Mouse (Mus musculus) kidney, postnatal 25 days (tissue): ENCODE measurements at regions not wholly inside any gene's neighbourhood (a gene's known extent, or its start where the extent isn't known, plus 50 kb on each side); places are given as distances from the start of the nearest gene placed in this dataset.
A peak's percentile ranks its signal among the peaks of the same experiment; 100 is the strongest.

ENCODE experiments used
- DNase-seq, 2 experiments: peaks; one replicate each; pipeline ENCODE4 v3.0.0; 2021; ENCODE audit warnings: mixed read lengths in 2 of 2

DNA sequence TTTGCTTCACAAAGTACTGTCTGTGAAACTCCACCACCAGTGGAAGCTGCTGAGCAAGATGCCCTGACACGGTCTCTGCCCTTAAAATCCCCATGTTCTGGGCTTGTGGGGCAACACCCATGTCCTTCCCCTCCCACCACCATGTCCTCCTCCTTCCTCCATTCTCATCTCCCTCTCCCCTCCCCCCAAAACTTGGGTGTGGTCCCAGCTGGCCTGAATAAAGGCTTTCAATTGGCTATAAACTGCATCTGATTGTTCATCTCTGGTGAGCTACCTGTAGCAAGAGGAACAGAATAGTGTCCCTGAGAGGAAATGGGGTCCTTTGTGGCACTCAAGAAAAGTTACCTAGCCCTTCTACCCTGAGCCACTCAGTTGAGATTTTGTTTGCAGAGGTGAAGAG, 91.8 kb downstream of the Slc16a9 start:
- no peak for DNase-seq

GRCm38 (mm10) chr10:70359421-70359820, 80.9 kb upstream of the Fam13c start:
- peak in 1 of 2 experiments; percentile 50 for DNase-seq

- no peak for DNase-seq
Measured at GRCm38 (mm10) chr10:70359834-70360233, 80.4 kb upstream of the Fam13c start.

DNA sequence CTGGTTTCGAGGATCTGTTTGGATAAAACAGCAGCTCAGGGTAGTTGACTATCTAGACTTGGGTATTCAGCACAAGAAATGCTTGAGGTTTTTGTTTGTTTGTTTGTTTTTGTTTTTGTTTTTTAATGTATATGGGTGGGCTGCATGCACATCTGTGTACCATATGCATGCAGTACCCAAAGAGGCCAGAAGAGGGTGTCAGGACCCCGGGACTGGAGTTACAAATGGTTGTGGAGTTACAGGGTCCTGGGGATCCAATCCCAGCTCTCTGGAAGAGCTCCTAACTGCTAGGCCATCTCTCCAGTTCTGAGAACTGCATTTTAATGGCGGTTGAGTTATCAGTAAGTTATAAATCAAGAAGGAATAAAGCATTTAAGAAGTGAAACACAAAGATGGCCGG, 77.2 kb upstream of the Fam13c start:
- peak in 1 of 2 experiments; percentile 45 for DNase-seq

GRCm38 (mm10) chr10:70364218-70364975, 75.9 kb upstream of the Fam13c start:
- DNase-seq = no peak

DNA sequence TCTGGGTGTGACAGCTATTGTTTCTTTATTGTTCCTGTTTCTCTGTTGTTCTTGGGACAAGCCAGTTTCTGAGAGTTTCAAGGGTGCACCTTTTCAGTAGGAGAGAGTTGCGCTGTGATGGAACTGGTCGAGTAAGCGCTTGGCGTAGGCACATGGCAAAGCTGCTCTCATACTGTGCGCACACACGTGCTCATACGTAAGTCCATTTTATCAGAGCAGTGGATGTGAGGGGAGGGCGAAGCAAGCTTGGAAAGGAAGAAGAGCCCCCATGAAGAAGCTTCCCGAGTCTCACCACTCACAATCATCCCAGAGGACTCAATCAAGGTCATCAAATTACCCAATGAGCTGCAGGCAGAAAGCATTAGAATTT, 75.3 kb upstream of the Fam13c start:
- no peak for DNase-seq

DNA sequence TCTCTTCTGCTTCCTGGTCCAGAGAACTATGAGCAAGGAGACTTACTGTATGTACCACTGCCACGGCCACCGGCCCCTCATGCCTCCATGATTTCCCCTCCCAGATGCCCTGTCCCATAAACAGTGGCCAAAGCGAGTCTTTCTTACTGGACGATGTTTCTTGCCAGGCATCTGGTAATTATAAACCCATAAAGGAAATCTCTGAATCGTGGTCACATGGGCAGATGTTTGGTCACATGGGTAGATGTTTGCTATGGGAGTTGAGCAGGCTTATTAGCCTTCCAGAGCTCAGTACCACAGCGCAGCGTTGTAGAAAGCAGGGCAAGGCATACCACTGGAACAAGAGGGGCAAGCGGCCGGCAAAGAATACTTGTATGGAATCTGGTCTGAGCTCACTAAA, 74.8 kb upstream of the Fam13c start:
- no peak for DNase-seq

DNA sequence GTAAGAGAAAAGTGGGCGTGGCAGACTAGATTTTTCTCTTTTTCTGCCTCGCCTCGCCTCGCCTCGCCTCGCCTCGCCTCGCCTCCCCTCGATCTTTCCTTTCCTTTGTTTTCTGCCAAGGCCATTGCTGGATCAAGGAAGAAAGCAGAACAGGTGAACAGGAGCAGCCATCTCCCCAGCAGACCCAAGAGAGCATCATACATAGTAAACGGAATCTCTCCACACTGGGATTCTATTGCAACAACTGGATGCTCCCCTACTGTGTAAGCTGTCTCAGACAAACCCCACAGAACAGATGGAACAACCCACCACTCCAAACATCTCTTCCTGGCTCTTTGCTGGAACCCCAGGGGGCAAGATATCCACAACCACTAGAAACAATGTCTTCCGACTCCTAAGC, 72.4 kb upstream of the Fam13c start:
- DNase-seq = no peak

GRCm38 (mm10) chr10:70368685-70369084, 71.6 kb upstream of the Fam13c start:
- peak; percentile 68 to 73 for DNase-seq

- DNase-seq = no peak
Measured at GRCm38 (mm10) chr10:70372411-70373136, 67.7 kb upstream of the Fam13c start.

- DNase-seq = no peak
Measured at GRCm38 (mm10) chr10:70373207-70373606, 67.1 kb upstream of the Fam13c start.

DNA sequence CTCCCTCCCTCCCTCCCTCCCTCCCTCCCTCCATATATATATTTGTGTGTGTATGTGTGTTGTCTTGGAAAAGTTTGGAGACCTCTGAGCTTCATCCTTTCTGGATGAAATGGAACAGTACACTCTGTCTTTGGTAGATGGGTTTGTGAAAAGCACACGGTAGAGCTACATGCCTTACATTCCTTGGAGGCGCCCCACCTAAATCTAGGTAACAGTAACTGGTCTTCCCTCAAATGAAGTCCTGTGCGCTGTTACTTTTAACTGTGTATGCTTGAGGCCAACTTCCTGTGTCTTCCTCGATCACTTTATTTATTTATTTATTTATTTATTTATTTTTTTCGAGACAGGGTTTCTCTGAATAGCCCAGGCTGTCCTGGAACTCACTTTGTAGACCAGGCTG, 66.4 kb upstream of the Fam13c start:
- no peak for DNase-seq

DNA sequence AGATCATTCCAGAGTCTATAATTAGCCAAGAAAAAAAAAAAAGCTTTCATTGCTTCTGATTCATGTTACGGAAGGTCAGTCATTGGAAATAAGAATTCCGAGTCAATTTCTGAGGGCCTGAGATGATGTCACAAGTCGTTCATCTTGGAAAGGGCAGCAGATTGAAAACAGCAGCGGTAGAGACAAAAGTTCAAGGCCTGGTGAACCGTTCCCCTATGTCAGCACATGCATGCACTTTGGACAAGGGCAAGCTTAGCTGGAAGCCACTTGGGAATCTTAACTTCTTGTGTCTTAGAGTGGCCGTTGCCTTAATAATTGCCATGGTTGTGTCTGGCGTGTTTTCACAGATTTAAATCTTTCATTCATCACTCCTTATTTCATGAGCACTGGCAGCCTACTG, 65.6 kb upstream of the Fam13c start:
- peak in 1 of 2 experiments; percentile 53 for DNase-seq

GRCm38 (mm10) chr10:70380041-70380651, 60.1 kb upstream of the Fam13c start:
- no peak for DNase-seq

- DNase-seq = no peak
Measured at GRCm38 (mm10) chr10:70384689-70385088, 55.6 kb upstream of the Fam13c start.

DNA sequence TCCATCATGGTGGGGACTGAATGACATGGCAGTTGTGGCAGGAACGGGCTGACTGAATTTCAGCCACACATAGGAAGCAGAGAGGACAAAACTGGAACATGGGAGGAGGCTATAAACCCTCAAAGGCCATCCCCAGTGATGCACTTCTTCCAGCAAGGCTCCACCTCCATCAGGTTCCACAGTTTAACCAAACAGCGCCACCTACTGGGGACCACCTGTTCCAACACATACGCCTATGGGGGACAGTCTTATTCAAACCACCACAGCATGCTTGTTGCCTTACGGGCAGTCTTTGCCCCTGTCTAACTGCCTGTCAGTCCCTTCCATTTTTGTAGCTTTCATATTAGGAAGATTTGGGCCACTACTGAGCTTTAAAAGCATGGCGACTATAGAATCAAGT, 52.6 kb upstream of the Fam13c start:
- no peak for DNase-seq
